Mouse (Mus musculus): ENCODE measurements around the gene Gm28870. TPM values are rescaled to one million over a fixed set of nuclear protein-coding genes. Genes with fewer than 3 reads are reported as not detected.
"Not testable (repeated sequence)": the region's sequence is repeated elsewhere in the genome, so short reads cannot be mapped to it uniquely, and the experiment has no call there.

The Gm28870 gene
- not detected for total RNA-seq (2021)
- polyA plus RNA-seq (2012; rRNA removed): not detected in 2 replicates
- long read RNA-seq: 0 reads

GRCm38 (mm10) chrY:50096976-50097375 lies at the start of gene Gm28870:
Gene Gm28870 (plus strand): TSS chrY:50097276.
- H3K27me3 ChIP-seq (ENCODE audit: control insufficient read depth, insufficient read depth, low read length); H3K36me3 ChIP-seq (ENCODE audit: control insufficient read depth, insufficient read depth, low read length); H3K4me3 ChIP-seq; intact Hi-C loops (cut with DNase I); H3K9ac ChIP-seq (ENCODE audit: low read depth, low read length); H3K27ac ChIP-seq; H3K79me2 ChIP-seq (replicated peaks; ENCODE audit: control insufficient read depth, insufficient read depth, low read length); DNase-seq; H3K4me1 ChIP-seq (ENCODE audit: control insufficient read depth, insufficient read depth, low read length): not testable (repeated sequence)
- WGBS: no CpG with 5 or more reads among the region's 2 CpGs

Measured in heart, adult 2 months (tissue).